Mouse (Mus musculus): ENCODE data around the gene Nos1ap. TPM values are rescaled to one million over a fixed set of nuclear protein-coding genes. Genes with fewer than 3 reads are reported as not detected.
A peak's percentile ranks its signal among the peaks of the same experiment; 100 is the strongest.

Nos1ap gene
- total RNA-seq, 2 experiments from 2014 or later = 140 to 141 TPM

DNA sequence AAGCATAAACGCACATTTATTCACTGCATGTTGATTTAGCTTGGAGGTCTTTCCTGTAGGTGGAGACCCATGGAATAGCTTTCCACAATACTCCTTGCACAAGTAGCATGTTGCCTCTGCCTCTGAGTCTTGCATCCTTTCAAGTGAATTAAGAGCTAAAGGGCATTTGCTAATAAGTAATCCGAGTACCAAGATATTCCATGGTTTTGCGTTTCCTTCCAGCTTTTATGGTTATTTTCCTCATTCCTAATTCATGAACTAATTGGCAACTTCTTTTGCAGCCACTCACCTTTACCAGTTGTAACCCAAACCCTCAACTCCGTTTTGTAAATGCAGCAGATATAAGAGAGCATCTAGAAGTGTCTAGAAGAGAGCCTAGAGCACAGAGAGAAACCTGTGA lies 155.5 kb downstream of the Nos1ap start:
- DNase-seq (ENCODE audit: low spot score in 2 of 2) = no peak
- intact Hi-C loops (cut with DNase I) = no loop called here

DNA sequence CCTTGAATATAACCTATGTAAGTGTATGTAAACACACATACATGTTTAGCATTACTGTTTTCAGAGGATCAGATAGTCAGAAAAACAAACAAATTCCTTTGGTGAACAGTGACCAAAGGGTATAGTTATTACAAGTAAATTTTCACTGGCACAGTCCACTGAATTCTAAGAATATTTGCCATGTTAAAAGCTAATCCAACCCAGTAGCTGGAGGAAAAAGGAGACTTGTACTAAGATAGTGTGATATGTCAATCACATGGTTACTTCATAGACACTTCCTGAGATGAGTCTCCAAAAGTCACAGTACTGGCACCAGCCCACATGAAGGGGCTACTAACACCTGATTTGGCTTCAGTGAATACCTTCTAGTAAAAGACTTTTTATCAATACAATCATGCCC lies 156.0 kb downstream of the Nos1ap start:
- intact Hi-C loops (cut with DNase I) = no loop called here
- DNase-seq (ENCODE audit: low spot score in 2 of 2) = no peak

DNA sequence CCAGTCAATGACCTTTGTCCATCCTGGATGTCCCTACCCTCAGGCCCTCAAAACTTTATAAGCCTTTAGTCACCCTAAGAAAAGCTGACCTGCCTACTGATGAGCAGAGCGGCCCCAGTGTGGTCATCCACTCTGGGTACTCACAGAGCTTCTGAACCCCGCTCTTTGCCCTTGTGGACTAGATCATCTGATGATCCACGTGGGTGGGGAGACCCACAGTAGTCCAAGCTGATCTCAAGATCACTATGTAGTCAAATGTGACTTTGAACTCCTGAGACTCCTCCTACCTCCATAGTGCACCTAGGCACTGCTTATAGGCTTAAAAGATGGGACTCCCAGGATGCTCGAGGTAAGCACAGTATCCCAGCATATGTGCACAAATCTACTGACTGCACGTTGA lies 157.4 kb downstream of the Nos1ap start:
- intact Hi-C loops (cut with DNase I) = no loop called here
- DNase-seq (ENCODE audit: low spot score in 2 of 2) = no peak

DNA sequence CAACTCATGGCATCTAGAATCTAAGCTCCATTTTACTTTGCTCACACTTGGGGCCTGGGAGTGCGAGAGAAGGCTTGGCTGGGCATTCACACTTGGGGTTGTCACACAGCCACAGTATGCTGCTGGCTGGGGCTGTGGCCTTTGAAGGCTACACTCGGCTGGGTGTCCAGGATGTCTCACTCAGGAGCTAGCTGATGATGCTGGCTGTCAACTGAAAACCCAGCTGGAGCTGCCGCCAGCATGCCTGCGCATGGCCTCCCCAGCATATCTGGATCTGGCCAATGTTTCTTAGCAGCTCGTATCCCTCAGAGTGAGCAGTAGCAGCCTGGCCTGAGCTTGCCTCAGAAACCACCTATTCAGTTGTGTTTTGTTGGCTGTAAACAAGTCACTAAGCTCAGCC lies 158.3 kb downstream of the Nos1ap start:
- intact Hi-C loops (cut with DNase I) = no loop called here
- DNase-seq (ENCODE audit: low spot score in 2 of 2) = no peak

DNA sequence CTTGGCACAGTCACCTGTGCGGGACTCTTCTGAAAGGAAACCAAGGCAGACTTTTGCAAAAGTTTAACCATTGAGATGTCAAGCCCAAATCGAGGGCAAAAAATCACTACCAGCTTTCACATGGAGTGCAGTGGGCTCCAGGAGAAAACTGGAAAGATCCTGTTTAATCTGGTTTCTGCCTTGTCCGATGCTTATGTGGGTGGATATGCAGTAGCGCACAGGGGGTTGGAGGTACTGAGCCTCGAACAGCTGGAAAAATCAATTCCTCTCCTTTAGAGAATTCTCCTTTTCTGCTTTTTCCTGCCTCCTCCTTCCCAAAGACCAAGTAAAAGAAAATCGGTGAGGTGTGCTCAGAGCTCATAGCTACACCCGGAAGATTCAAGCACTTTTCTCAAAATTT lies 159.0 kb downstream of the Nos1ap start:
- intact Hi-C loops (cut with DNase I) = no loop called here
- no peak for DNase-seq (ENCODE audit: low spot score in 2 of 2)

GRCm38 (mm10) chr1:170429656-170430055 lies 160.0 kb downstream of the Nos1ap start:
- no peak for DNase-seq (ENCODE audit: low spot score in 2 of 2)
- intact Hi-C loops (cut with DNase I) = no loop called here

GRCm38 (mm10) chr1:170428141-170428540 lies 161.5 kb downstream of the Nos1ap start:
- DNase-seq (ENCODE audit: low spot score in 2 of 2) = no peak
- intact Hi-C loops (cut with DNase I) = no loop called here

DNA sequence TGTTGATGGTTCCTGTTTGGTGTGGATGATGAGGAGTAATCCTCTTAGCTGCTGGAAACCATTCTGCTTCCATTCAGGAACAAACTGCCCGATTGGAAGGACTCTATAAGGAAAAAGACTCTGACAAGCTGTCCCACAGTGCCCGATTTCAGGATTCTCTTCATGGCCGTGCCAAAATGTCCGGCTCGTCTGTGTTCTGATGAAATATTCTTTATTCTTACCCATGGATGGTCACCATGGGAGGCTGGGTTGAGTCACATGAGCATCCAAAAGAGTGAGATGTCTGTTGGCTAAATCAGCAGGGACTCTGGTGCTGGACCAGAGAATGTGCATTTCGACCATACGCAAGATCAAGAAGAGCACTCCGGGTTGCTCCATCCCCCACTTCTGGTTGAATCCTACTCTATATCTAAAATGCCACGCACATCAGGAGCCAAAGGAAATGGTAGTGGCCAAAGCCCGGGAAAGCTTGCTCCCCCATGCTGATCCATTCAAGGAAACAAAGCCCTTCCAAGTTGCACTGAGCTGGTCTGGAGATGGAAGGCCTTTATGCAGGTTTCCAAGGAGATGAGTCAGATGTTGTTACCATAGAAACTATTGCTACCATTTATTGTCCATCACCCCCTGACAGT lies 165.3 kb downstream of the Nos1ap start:
- no peak for DNase-seq (ENCODE audit: low spot score in 2 of 2)
- intact Hi-C loops (cut with DNase I) = no loop called here

GRCm38 (mm10) chr1:170423048-170423447 lies 166.6 kb downstream of the Nos1ap start:
- DNase-seq (ENCODE audit: low spot score in 2 of 2) = no peak
- intact Hi-C loops (cut with DNase I) = no loop called here

- DNase-seq (ENCODE audit: low spot score in 2 of 2) = no peak
- intact Hi-C loops (cut with DNase I) = no loop called here
Observed at GRCm38 (mm10) chr1:170422188-170422587, 167.5 kb downstream of the Nos1ap start.

- intact Hi-C loops (cut with DNase I) = no loop called here
- DNase-seq (ENCODE audit: low spot score in 2 of 2) = no peak
Observed at GRCm38 (mm10) chr1:170419961-170420360, 169.7 kb downstream of the Nos1ap start.

- no peak for DNase-seq (ENCODE audit: low spot score in 2 of 2)
- intact Hi-C loops (cut with DNase I) = no loop called here
Observed at GRCm38 (mm10) chr1:170418131-170418530, 171.5 kb downstream of the Nos1ap start.

GRCm38 (mm10) chr1:170416967-170417366 lies 172.7 kb downstream of the Nos1ap start:
- no peak for DNase-seq (ENCODE audit: low spot score in 2 of 2)
- intact Hi-C loops (cut with DNase I) = no loop called here

DNA sequence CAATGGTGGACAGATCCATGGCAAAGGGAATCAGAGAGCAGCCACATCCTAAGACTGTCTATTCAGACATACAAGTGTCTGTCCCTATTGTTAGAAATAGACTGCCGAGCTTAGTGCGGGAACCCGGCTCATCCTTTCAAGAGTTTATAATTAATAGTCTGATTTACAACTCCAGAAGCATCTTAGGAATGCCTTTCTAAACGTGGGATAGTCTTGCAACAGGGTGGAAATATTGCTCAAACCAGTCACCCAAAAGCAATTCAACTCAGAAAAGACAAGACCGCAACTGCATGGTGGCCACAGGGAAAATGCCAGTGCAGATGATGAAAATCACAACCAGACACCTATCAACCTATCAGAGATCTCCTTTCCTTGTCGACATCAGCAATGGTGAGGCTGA lies 173.5 kb downstream of the Nos1ap start:
- DNase-seq (ENCODE audit: low spot score in 2 of 2) = no peak
- intact Hi-C loops (cut with DNase I) = no loop called here

DNA sequence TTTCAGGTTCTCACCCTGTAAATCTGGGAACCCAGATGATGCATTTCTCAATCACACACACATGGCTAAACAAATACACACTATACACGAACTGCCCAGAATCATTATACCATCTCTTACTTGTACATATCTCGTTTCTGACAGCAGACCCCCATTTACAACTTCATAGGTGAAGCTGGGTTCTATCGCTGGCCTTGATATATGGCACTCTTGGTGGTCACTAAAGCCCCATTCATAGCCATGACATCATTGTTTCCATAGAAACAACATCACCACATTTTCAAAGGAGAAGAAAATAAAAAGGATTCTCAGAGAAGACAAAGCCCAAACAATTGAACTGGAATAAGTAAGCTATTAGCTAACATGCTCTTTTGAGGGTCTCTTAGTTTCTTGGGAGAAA lies 174.3 kb downstream of the Nos1ap start:
- intact Hi-C loops (cut with DNase I) = no loop called here
- no peak for DNase-seq (ENCODE audit: low spot score in 2 of 2)

GRCm38 (mm10) chr1:170410402-170411191 lies 179.1 kb downstream of the Nos1ap start:
- no peak for DNase-seq (ENCODE audit: low spot score in 2 of 2)
- intact Hi-C loops (cut with DNase I) = no loop called here

DNA sequence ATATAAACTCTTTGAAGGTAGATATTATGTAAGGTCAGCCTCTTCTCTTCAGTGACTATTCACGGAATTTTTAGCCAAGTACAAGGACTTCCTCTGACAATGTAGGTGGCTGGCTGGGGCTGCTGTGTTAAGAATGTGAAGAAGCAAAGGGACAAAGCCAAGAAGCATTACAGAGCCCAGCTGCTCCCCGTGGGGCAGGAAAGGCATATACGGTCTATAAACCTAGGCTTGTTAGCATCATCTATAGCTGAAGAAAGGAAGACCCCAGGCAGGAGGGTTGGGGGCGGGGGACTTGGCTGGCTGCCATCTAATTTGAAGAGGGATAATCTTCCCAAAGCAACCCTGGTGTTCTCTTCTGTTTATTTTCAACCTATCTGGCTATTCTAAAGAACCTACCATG lies 180.6 kb downstream of the Nos1ap start:
- DNase-seq (ENCODE audit: low spot score in 2 of 2) = no peak
- intact Hi-C loops (cut with DNase I) = no loop called here

DNA sequence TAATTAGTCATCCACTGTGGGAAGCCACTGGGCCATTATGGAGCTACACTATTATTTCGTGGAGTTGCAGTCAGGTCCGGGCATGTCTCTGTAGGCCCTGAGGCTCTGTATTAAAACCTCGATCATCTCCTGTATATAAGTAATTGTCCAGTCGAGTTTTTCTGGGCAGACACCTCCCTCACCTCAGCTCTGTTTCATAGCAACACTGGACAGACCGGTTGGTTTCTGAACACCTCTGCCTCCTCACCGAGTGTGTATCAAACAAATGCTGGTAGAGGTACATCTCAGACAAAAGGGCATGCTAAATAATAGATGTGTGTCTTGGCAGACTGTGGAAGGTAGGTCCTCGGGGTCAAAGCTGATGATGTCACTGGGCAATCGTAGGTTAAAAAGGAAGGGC lies 182.7 kb downstream of the Nos1ap start:
- intact Hi-C loops (cut with DNase I) = no loop called here
- no peak for DNase-seq (ENCODE audit: low spot score in 2 of 2)

DNA sequence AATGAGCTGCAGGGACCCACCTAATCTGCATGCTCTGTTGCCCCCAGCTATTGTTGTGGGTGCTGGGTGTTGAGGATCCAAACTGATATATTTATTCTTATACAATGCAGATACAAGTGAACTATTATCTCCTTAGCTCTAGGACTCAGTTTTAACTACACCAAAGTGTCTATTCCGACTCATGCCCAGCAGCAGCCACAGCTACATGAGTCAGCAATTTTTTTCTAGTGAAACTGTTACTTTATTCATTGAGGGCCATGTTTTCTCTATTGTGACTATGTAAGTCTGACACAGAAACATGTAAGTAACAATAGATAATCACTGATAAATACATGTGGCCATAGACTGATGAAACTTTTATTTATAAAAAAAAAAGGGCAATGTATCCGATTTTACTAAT lies 184.5 kb downstream of the Nos1ap start:
- DNase-seq (ENCODE audit: low spot score in 2 of 2) = no peak
- intact Hi-C loops (cut with DNase I) = no loop called here

DNA sequence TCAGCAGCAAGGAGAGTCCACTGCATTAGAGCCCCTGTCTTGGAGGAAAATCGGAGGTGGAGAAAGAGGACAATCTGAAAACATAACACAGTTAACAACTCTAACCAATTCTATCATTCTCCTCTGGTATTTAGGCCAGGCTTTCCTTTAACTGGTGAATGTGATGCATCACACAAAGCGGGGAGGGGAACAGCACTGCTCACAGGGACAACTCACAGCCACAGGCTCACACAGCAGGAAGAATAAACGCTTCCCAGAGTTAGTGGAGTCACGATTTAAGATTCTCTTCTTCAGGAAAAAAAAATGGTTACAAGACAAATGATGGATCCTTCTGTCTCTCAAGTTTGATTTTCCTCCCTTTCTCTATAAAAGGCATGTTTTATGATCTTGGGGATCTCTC lies 187.0 kb downstream of the Nos1ap start:
- intact Hi-C loops (cut with DNase I) = no loop called here
- DNase-seq (ENCODE audit: low spot score in 2 of 2) = peak in 1 of 2 experiments; percentile 51

GRCm38 (mm10) chr1:170398866-170399265 lies 190.8 kb downstream of the Nos1ap start:
- DNase-seq (ENCODE audit: low spot score in 2 of 2) = no peak
- intact Hi-C loops (cut with DNase I) = no loop called here

Measured in left cerebral cortex, postnatal 14 days (tissue).